In the genomic region with DNA sequence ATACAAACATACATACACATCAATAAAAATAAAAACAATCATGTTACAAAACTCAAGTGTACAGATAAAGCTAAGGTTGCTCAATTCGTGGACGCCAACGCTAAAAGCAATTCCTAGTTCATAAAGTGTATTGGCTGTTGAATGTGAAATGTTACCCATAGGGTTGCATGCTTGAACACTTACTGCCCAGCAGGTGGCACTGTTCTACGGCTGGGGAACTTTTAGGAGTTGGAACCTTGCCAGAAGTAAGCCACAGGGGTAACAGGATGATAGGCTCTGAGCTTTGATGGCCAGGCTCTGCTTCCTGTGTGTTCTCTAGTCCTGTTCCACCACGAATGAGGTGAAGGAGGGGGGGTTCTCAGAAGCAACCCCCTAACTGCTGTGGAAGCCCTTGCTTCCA, we compare ENCODE assay signal across 24 mouse cellular contexts. TPM values are rescaled to one million over a fixed set of nuclear protein-coding genes. Genes with fewer than 3 reads are reported as not detected.
DNase-seq lines count a peak whose midpoint lies in the region; ATAC-seq and TF ChIP-seq lines count a peak whose summit lies in the region.
"Had no signal": no experiment of that assay in that cellular context is flagged by ENCODE, and none has a peak within 500 bp of the region (broad histone marks: within the 10 kb centered on the region; RNA-seq: fewer than 3 reads in every experiment).

Gene Gm11077, plus strand, starts transcription at position 13 of the 400 bp plus-strand sequence.

- no peak for ATAC-seq in forebrain, postnatal 0 days
- ATAC-seq in forebrain, embryonic 15.5 days (replicated peaks): no peak
- no peak for ATAC-seq in kidney, postnatal 0 days (replicated peaks; ENCODE audit: low FRiP score, low read depth)
- no peak for ATAC-seq in midbrain, postnatal 0 days (ENCODE audit: low FRiP score)
- no peak for ATAC-seq in midbrain, embryonic 14.5 days (ENCODE audit: low FRiP score, low TSS enrichment)
- ATAC-seq: forebrain, embryonic 13.5 days had no signal

- H3K9me3 ChIP-seq in forebrain, postnatal 0 days (ENCODE audit: low read length): no peaks in the 10 kb centered on the region
- H3K9me3 ChIP-seq in forebrain, embryonic 15.5 days: no peaks in the 10 kb centered on the region
- no peaks in the 10 kb centered on the region for H3K9me3 ChIP-seq in kidney, postnatal 0 days (replicated peaks; ENCODE audit: low read length)
- H3K9me3 ChIP-seq in midbrain, postnatal 0 days (ENCODE audit: low read length): no peaks in the 10 kb centered on the region
- H3K9me3 ChIP-seq in midbrain, embryonic 14.5 days (ENCODE audit: control insufficient read depth, low read length): no peaks in the 10 kb centered on the region
- H3K9me3 ChIP-seq: neural tube, embryonic 15.5 days had no signal

- H3K36me3 ChIP-seq in forebrain, postnatal 0 days (ENCODE audit: insufficient read depth): no peaks in the 10 kb centered on the region
- H3K36me3 ChIP-seq in forebrain, embryonic 15.5 days: no peaks in the 10 kb centered on the region
- no peaks in the 10 kb centered on the region for H3K36me3 ChIP-seq in kidney, postnatal 0 days (ENCODE audit: insufficient read depth, low read length)
- H3K36me3 ChIP-seq in midbrain, postnatal 0 days (ENCODE audit: insufficient read depth, low read length): no peaks in the 10 kb centered on the region
- no peaks in the 10 kb centered on the region for H3K36me3 ChIP-seq in midbrain, embryonic 14.5 days (ENCODE audit: control insufficient read depth, insufficient read depth, low read length)
- H3K36me3 ChIP-seq: liver, embryonic 15.5 days; neural tube, embryonic 15.5 days had no signal

- TF ChIP-seq CTCF in forebrain, postnatal 0 days (IDR thresholded peaks at IDR 0.05; ENCODE audit: low read depth): peak; percentile 15; the same call in 1 of the 2 replicates
- TF ChIP-seq CTCF in kidney, postnatal 0 days (IDR thresholded peaks at IDR 0.05; ENCODE audit: low read depth): peak; percentile 49
- TF ChIP-seq CTCF in midbrain, postnatal 0 days (IDR thresholded peaks at IDR 0.05): peak; percentile 42

- no peak within 1 kb of the TSS for H3K9ac ChIP-seq in forebrain, postnatal 0 days
- no peak within 1 kb of the TSS for H3K9ac ChIP-seq in forebrain, embryonic 15.5 days (replicated peaks)
- no peak within 1 kb of the TSS for H3K9ac ChIP-seq in kidney, postnatal 0 days (ENCODE audit: low read depth, low read length)
- no peak within 1 kb of the TSS for H3K9ac ChIP-seq in midbrain, postnatal 0 days (replicated peaks; ENCODE audit: low read length, poor library complexity, severe bottlenecking)
- H3K9ac ChIP-seq in midbrain, embryonic 14.5 days (replicated peaks; ENCODE audit: low read length): no peak within 1 kb of the TSS
- H3K9ac ChIP-seq: forebrain, embryonic 13.5 days; liver, embryonic 15.5 days; neural tube, embryonic 15.5 days had no signal

- DNase-seq in forebrain, postnatal 0 days: no peak
- no peak for DNase-seq in kidney, postnatal 0 days (ENCODE audit: low spot score)
- no peak for DNase-seq in kidney, postnatal 14 days
- DNase-seq in midbrain, postnatal 0 days (ENCODE audit: low spot score): no peak
- DNase-seq in midbrain, embryonic 14.5 days: no peak
- DNase-seq in embryo, embryonic 9.5 days (ENCODE audit: extremely low spot score): no peak
- DNase-seq in right cerebral cortex, postnatal 10 days (ENCODE audit: low spot score in 2 of 2): no peak
- DNase-seq: adrenal gland, adult 2 months; cerebellum, adult 11 months; cerebellum, postnatal 25 days; kidney, postnatal 4 days; layer of hippocampus, postnatal 36 days; left cerebral cortex, postnatal 4 days; lung, postnatal 4 days; thymus, postnatal 4 days had no signal

- 0 out of 2 replicates have a peak, but pooled peaks cover 4% of the 10 kb centered on the region for H3K4me1 ChIP-seq in forebrain, postnatal 0 days (ENCODE audit: insufficient read depth)
- H3K4me1 ChIP-seq in forebrain, embryonic 15.5 days: peaks cover 14% of the 10 kb centered on the region; the same call in 1 of the 2 replicates
- H3K4me1 ChIP-seq in kidney, postnatal 0 days (replicated peaks; ENCODE audit: insufficient read depth, low read length): no peaks in the 10 kb centered on the region
- H3K4me1 ChIP-seq in midbrain, postnatal 0 days (ENCODE audit: insufficient read depth, low read length): no peaks in the 10 kb centered on the region
- H3K4me1 ChIP-seq in midbrain, embryonic 14.5 days (ENCODE audit: control insufficient read depth, insufficient read depth, low read length): peaks cover 6% of the 10 kb centered on the region; the same call in 1 of the 2 replicates
- H3K4me1 ChIP-seq: liver, embryonic 15.5 days had no signal

- H3K4me2 ChIP-seq in forebrain, postnatal 0 days (ENCODE audit: low read depth): no peak within 1 kb of the TSS
- H3K4me2 ChIP-seq in forebrain, embryonic 15.5 days (replicated peaks): no peak within 1 kb of the TSS
- H3K4me2 ChIP-seq in kidney, postnatal 0 days (ENCODE audit: low read length): no peak within 1 kb of the TSS
- H3K4me2 ChIP-seq in midbrain, postnatal 0 days (ENCODE audit: low read depth, low read length, poor library complexity, severe bottlenecking): no peak within 1 kb of the TSS
- H3K4me2 ChIP-seq in midbrain, embryonic 14.5 days (ENCODE audit: low read length): no peak within 1 kb of the TSS
- H3K4me2 ChIP-seq: forebrain, embryonic 13.5 days; liver, embryonic 15.5 days; midbrain, embryonic 11.5 days; neural tube, embryonic 15.5 days had no signal

- WGBS in forebrain, postnatal 0 days: 89% methylated on average over 5 of the region's 5 CpGs
- WGBS in forebrain, embryonic 15.5 days: 85% methylated on average over 5 of the region's 5 CpGs
- WGBS in kidney, postnatal 0 days: 93% methylated on average over 5 of the region's 5 CpGs
- WGBS in midbrain, postnatal 0 days: 87% methylated on average over 5 of the region's 5 CpGs
- 94% methylated on average over 5 of the region's 5 CpGs for WGBS in midbrain, embryonic 14.5 days

- no peak within 1 kb of the TSS for H3K27ac ChIP-seq in forebrain, postnatal 0 days (ENCODE audit: low read depth, low read length)
- no peak within 1 kb of the TSS for H3K27ac ChIP-seq in forebrain, embryonic 15.5 days (replicated peaks)
- H3K27ac ChIP-seq in kidney, postnatal 0 days: no peak within 1 kb of the TSS
- H3K27ac ChIP-seq in midbrain, postnatal 0 days (ENCODE audit: low read depth, low read length): no peak within 1 kb of the TSS
- no peak within 1 kb of the TSS for H3K27ac ChIP-seq in midbrain, embryonic 14.5 days (replicated peaks; ENCODE audit: low read depth, low read length)
- H3K27ac ChIP-seq: forebrain, embryonic 13.5 days; liver, embryonic 15.5 days; neural tube, embryonic 15.5 days had no signal

- no peak within 1 kb of the TSS for H3K4me3 ChIP-seq in forebrain, postnatal 0 days (ENCODE audit: low read depth, low read length)
- H3K4me3 ChIP-seq in forebrain, embryonic 15.5 days: no peak within 1 kb of the TSS
- H3K4me3 ChIP-seq in kidney, postnatal 0 days (replicated peaks; ENCODE audit: low read depth, low read length): no peak within 1 kb of the TSS
- no peak within 1 kb of the TSS for H3K4me3 ChIP-seq in midbrain, postnatal 0 days (ENCODE audit: low read depth, low read length)
- no peak within 1 kb of the TSS for H3K4me3 ChIP-seq in midbrain, embryonic 14.5 days (replicated peaks; ENCODE audit: low read depth, low read length)
- H3K4me3 ChIP-seq: forebrain, embryonic 13.5 days; liver, embryonic 15.5 days; neural tube, embryonic 15.5 days had no signal

- no peaks in the 10 kb centered on the region for H3K27me3 ChIP-seq in forebrain, postnatal 0 days (ENCODE audit: insufficient read depth, low read length)
- no peaks in the 10 kb centered on the region for H3K27me3 ChIP-seq in forebrain, embryonic 15.5 days
- no peaks in the 10 kb centered on the region for H3K27me3 ChIP-seq in kidney, postnatal 0 days (ENCODE audit: insufficient read depth, low read length)
- no peaks in the 10 kb centered on the region for H3K27me3 ChIP-seq in midbrain, postnatal 0 days (ENCODE audit: insufficient read depth, low read length)
- H3K27me3 ChIP-seq in midbrain, embryonic 14.5 days (ENCODE audit: control insufficient read depth, insufficient read depth, low read length): no peaks in the 10 kb centered on the region
- H3K27me3 ChIP-seq: forebrain, embryonic 13.5 days; liver, embryonic 15.5 days; neural tube, embryonic 15.5 days had no signal

RNA-seq across cellular contexts. Expression of gene Gm11077, which starts in this region (rescaled TPM):
- total RNA-seq in forebrain, postnatal 0 days (2014; rRNA removed): not detected in 2 replicates
- polyA plus RNA-seq in forebrain, postnatal 0 days (2015; fragmentation: Nextera tagmentation; extraction: Ambion mirVana): not detected in 2 replicates
- not detected in 2 replicates for polyA plus RNA-seq in forebrain, embryonic 15.5 days (2015; fragmentation: Nextera tagmentation; extraction: Ambion mirVana)
- not detected in 2 replicates for polyA plus RNA-seq in kidney, postnatal 0 days (2015; fragmentation: Nextera tagmentation; extraction: Ambion mirVana)
- total RNA-seq in midbrain, postnatal 0 days (2014; rRNA removed): not detected in 2 replicates
- polyA plus RNA-seq in midbrain, postnatal 0 days (2015; fragmentation: Nextera tagmentation; extraction: Ambion mirVana): not detected in 2 replicates
- polyA plus RNA-seq in midbrain, embryonic 14.5 days (2014; fragmentation: Nextera tagmentation; extraction: Ambion mirVana): not detected in 2 replicates
- total RNA-seq: adrenal gland, adult 2 months; layer of hippocampus, postnatal 36 days; left cerebral cortex, postnatal 4 days had no signal
- polyA plus RNA-seq: adrenal gland, adult 2 months; forebrain, embryonic 13.5 days; gonadal fat pad, adult 2 months; heart, embryonic 16.5 days; hindbrain, embryonic 11.5 days; intestine, embryonic 14.5 days; liver, embryonic 15.5 days; midbrain, embryonic 11.5 days; neural tube, embryonic 15.5 days had no signal
